Mouse (Mus musculus): ENCODE measurements around the gene Isg15. TPM values are rescaled to one million over a fixed set of nuclear protein-coding genes. Genes with fewer than 3 reads are reported as not detected.

The Isg15 gene
- polyA plus RNA-seq, 1 experiment = 90.2 TPM

DNA sequence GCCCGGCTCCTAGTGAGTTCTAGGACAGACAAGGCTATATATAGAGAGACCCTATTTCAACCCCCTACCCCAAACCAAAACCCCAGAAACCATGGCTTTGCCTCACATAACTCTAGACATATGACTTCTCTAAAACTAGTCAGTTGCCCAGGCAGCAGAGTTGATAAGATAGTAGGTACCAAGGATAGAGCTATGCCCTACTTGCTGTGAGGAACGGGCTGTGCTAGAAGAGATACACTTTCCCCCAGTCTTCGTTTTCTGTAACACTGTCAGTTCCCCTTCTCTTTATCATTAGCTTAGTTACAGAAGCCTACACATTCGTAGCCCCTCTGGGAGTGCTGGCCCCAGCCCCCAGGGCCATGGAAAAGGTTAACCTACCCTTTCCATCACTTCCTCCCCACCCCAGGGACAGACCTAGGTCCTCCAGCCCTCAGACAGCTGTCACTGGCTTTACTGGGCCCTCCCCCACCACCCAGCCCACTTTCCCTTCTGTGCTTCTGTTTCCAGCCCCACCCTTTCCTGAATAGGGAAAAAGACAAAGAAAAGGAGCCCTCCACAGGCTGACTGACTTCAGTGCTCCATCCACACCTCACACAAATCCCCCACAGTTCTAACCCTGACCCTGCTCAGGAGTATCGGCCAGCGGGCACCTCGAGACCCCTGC lies 16.2 kb downstream of the Isg15 start:
- H3K4me1 ChIP-seq (ENCODE audit: control insufficient read depth, insufficient read depth, insufficient read length, low read length) = peaks cover 11% of the 10 kb centered on the region; the same call in 1 of the 2 replicates
- WGBS = 89% methylated on average over 7 of the region's 7 CpGs
- H3K36me3 ChIP-seq (ENCODE audit: control insufficient read depth, insufficient read depth, low read length) = peaks cover 6% of the 10 kb centered on the region; the same call in 1 of the 2 replicates
- H3K27me3 ChIP-seq (ENCODE audit: control insufficient read depth, insufficient read depth, low read length) = no peaks in the 10 kb centered on the region
- no peak overlapping the region for H3K4me3 ChIP-seq (ENCODE audit: low read depth, low read length)
- TF ChIP-seq CTCF (IDR thresholded peaks at IDR 0.05; ENCODE audit: extremely low read depth, insufficient read length, insufficient replicate concordance, low read depth, low read length) = no peak
- TF ChIP-seq POLR2A (IDR thresholded peaks at IDR 0.05; ENCODE audit: low read depth, low read length) = no peak
- no peak overlapping the region for H3K27ac ChIP-seq (ENCODE audit: insufficient read depth, low read depth, low read length)

DNA sequence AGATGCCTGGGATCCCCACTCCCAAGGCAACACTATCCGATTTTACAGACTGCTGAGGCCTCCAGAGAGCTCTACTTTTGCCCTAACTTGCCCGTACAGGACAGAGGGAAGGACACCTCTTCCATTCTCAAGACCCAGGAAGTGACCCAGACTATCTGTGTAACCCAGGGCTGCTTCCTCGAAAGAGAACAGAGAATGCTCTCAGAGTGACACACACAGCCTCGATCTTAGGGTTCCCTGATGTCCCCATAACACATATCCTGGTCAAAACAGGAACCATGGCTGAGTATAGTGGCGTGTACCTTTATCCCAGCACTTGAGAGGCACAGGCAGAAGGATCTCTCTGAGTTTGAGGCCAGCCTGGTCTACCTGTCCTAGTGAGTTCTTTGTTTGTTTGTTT lies 16.9 kb downstream of the Isg15 start:
- no peak for TF ChIP-seq POLR2A (IDR thresholded peaks at IDR 0.05; ENCODE audit: low read depth, low read length)
- TF ChIP-seq CTCF (IDR thresholded peaks at IDR 0.05; ENCODE audit: extremely low read depth, insufficient read length, insufficient replicate concordance, low read depth, low read length) = no peak
- peaks cover 9% of the 10 kb centered on the region; the same call in 1 of the 2 replicates for H3K36me3 ChIP-seq (ENCODE audit: control insufficient read depth, insufficient read depth, low read length)
- WGBS = 86% methylated on average over 5 of the region's 5 CpGs
- H3K4me3 ChIP-seq (ENCODE audit: low read depth, low read length) = no peak overlapping the region
- H3K4me1 ChIP-seq (ENCODE audit: control insufficient read depth, insufficient read depth, insufficient read length, low read length) = peaks cover 4% of the 10 kb centered on the region; the same call in 1 of the 2 replicates
- H3K27ac ChIP-seq (ENCODE audit: insufficient read depth, low read depth, low read length) = no peak overlapping the region
- no peaks in the 10 kb centered on the region for H3K27me3 ChIP-seq (ENCODE audit: control insufficient read depth, insufficient read depth, low read length)

DNA sequence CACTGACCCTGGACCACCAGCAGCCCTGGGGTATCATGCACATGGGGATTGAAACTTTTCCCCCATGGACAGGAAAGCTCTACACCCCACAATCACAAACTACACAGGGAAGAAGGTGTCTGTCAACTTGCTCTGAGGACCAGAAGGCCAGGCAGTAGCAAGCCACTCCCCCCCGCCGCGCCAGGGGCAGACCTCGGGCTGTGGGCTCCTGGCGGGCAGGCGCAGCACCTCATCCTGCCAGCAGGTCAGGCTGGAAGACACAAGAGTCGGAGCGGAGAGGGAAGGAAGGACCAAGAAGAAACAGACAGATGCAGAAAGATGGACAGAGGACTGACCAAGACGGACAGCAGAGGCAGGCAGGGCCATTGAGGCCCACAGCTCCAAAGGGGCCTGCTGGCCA lies 23.0 kb downstream of the Isg15 start:
- peaks cover 49% of the 10 kb centered on the region for H3K36me3 ChIP-seq (ENCODE audit: control insufficient read depth, insufficient read depth, low read length)
- H3K27ac ChIP-seq (ENCODE audit: insufficient read depth, low read depth, low read length) = no peak overlapping the region
- H3K4me1 ChIP-seq (ENCODE audit: control insufficient read depth, insufficient read depth, insufficient read length, low read length) = no peaks in the 10 kb centered on the region
- no peak for TF ChIP-seq POLR2A (IDR thresholded peaks at IDR 0.05; ENCODE audit: low read depth, low read length)
- TF ChIP-seq CTCF (IDR thresholded peaks at IDR 0.05; ENCODE audit: extremely low read depth, insufficient read length, insufficient replicate concordance, low read depth, low read length) = no peak
- no peaks in the 10 kb centered on the region for H3K27me3 ChIP-seq (ENCODE audit: control insufficient read depth, insufficient read depth, low read length)
- 94% methylated on average over 9 of the region's 9 CpGs for WGBS
- H3K4me3 ChIP-seq (ENCODE audit: low read depth, low read length) = no peak overlapping the region

GRCm38 (mm10) chr4:156171828-156172227 lies 28.8 kb downstream of the Isg15 start:
- peaks cover 76% of the 10 kb centered on the region for H3K36me3 ChIP-seq (ENCODE audit: control insufficient read depth, insufficient read depth, low read length)
- WGBS = 93% methylated on average over 11 of the region's 11 CpGs

GRCm38 (mm10) chr4:156169129-156169528 lies 31.5 kb downstream of the Isg15 start:
- H3K27me3 ChIP-seq (ENCODE audit: control insufficient read depth, insufficient read depth, low read length) = no peaks in the 10 kb centered on the region
- TF ChIP-seq POLR2A (IDR thresholded peaks at IDR 0.05; ENCODE audit: low read depth, low read length) = no peak
- TF ChIP-seq CTCF (IDR thresholded peaks at IDR 0.05; ENCODE audit: extremely low read depth, insufficient read length, insufficient replicate concordance, low read depth, low read length) = no peak
- no peak overlapping the region for H3K4me3 ChIP-seq (ENCODE audit: low read depth, low read length)
- H3K27ac ChIP-seq (ENCODE audit: insufficient read depth, low read depth, low read length) = no peak overlapping the region
- peaks cover 2% of the 10 kb centered on the region; the same call in 1 of the 2 replicates for H3K4me1 ChIP-seq (ENCODE audit: control insufficient read depth, insufficient read depth, insufficient read length, low read length)
- peaks cover 69% of the 10 kb centered on the region for H3K36me3 ChIP-seq (ENCODE audit: control insufficient read depth, insufficient read depth, low read length)
- WGBS = 95% methylated on average over 10 of the region's 10 CpGs

More at GRCm38 (mm10) chr4:156171828-156172227, 28.8 kb downstream of the Isg15 start:
- no peak for TF ChIP-seq CTCF (IDR thresholded peaks at IDR 0.05; ENCODE audit: extremely low read depth, insufficient read length, insufficient replicate concordance, low read depth, low read length)
- no peak overlapping the region for H3K4me3 ChIP-seq (ENCODE audit: low read depth, low read length)
- no peaks in the 10 kb centered on the region for H3K4me1 ChIP-seq (ENCODE audit: control insufficient read depth, insufficient read depth, insufficient read length, low read length)
- H3K27me3 ChIP-seq (ENCODE audit: control insufficient read depth, insufficient read depth, low read length) = no peaks in the 10 kb centered on the region
- H3K27ac ChIP-seq (ENCODE audit: insufficient read depth, low read depth, low read length) = no peak overlapping the region

DNA sequence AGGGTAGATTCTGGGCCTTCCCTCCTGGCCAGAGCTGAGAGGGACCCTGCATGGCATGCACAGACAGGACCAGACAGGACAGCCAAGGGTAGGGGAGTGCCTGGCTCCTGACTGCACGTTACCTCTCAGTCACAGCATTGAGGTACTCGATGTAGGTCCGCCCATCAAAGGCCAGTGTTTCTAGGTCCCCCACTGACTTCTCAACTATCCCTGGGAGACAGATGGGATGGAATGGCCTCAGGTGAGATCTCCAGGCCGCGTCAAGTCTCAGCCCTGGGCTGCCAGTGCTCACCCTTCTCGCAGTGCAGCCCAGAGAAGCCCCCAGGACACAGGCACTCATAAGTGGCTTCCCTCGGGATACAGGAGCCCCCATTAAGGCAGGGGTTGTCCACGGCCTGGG lies 32.0 kb downstream of the Isg15 start:
- Histone ChIP-seq H3K27me3 (ENCODE audit: control insufficient read depth, insufficient read depth, low read length) (no peaks in the 10 kb centered on the region), H3K4me3 (ENCODE audit: low read depth, low read length) (no peak overlapping the region), H3K4me1 (ENCODE audit: control insufficient read depth, insufficient read depth, insufficient read length, low read length) (peaks cover 3% of the 10 kb centered on the region; the same call in 1 of the 2 replicates), H3K36me3 (ENCODE audit: control insufficient read depth, insufficient read depth, low read length) (peaks cover 66% of the 10 kb centered on the region), H3K27ac (ENCODE audit: insufficient read depth, low read depth, low read length) (no peak overlapping the region)
- WGBS = 92% methylated on average over 8 of the region's 8 CpGs
- no peak for TF ChIP-seq POLR2A (IDR thresholded peaks at IDR 0.05; ENCODE audit: low read depth, low read length)
- no peak for TF ChIP-seq CTCF (IDR thresholded peaks at IDR 0.05; ENCODE audit: extremely low read depth, insufficient read length, insufficient replicate concordance, low read depth, low read length)

- WGBS = 87% methylated on average over 9 of the region's 9 CpGs
- TF ChIP-seq CTCF (IDR thresholded peaks at IDR 0.05; ENCODE audit: extremely low read depth, insufficient read length, insufficient replicate concordance, low read depth, low read length) (no peak), POLR2A (IDR thresholded peaks at IDR 0.05; ENCODE audit: low read depth, low read length) (no peak)
- H3K27me3 ChIP-seq (ENCODE audit: control insufficient read depth, insufficient read depth, low read length) = no peaks in the 10 kb centered on the region
- no peak overlapping the region for H3K4me3 ChIP-seq (ENCODE audit: low read depth, low read length)
- H3K36me3 ChIP-seq (ENCODE audit: control insufficient read depth, insufficient read depth, low read length) = peaks cover 49% of the 10 kb centered on the region
- H3K27ac ChIP-seq (ENCODE audit: insufficient read depth, low read depth, low read length) = no peak overlapping the region
- H3K4me1 ChIP-seq (ENCODE audit: control insufficient read depth, insufficient read depth, insufficient read length, low read length) = peaks cover 3% of the 10 kb centered on the region; the same call in 1 of the 2 replicates
Observed at GRCm38 (mm10) chr4:156166477-156166876, 34.1 kb downstream of the Isg15 start.
